Mouse (Mus musculus) testis, adult 2 months (tissue): ENCODE measurements around the gene Esrrg.

Experiments used
- CTCF ChIP-seq: fragments of 200-500 bp; IDR thresholded peaks from 2 replicates; pipeline ENCODE4 v1.5.1; 2012; ENCODE audit warnings: low read depth, mild to moderate bottlenecking, inconsistent platforms, low read length, moderate library complexity; ENCODE audit not compliant: control insufficient read depth, insufficient read depth, insufficient replicate concordance
- POLR2A ChIP-seq: fragments of 200-500 bp; IDR thresholded peaks from 2 replicates; pipeline ENCODE4 v1.6.1; 2012; ENCODE audit warnings: low read depth, mild to moderate bottlenecking, inconsistent platforms, low read length, moderate library complexity; ENCODE audit not compliant: control insufficient read depth

DNA sequence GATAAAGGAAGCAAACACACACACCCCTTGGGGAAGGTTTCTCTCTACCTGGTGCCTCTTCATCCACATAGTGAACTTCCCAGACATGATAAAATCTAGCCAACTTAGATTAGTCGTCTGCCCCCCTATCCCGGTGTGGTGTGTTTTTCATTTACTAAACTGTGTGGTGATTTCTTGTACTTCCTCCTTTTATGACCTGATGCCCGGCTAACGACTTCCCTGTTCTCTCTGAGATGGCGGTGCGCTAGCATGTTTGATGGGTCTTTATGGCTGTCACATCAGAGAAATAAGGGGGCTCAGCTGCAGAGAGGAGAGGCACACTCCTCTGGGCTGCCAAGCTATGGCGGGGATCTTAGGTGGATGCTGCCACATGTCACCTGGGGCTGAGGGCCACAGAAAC lies 259.8 kb downstream of the Esrrg start:
- no peak for TF ChIP-seq POLR2A
- TF ChIP-seq CTCF: no peak
